Mouse (Mus musculus): ENCODE data around the gene Dcaf17.

Gene Dcaf17

DNA sequence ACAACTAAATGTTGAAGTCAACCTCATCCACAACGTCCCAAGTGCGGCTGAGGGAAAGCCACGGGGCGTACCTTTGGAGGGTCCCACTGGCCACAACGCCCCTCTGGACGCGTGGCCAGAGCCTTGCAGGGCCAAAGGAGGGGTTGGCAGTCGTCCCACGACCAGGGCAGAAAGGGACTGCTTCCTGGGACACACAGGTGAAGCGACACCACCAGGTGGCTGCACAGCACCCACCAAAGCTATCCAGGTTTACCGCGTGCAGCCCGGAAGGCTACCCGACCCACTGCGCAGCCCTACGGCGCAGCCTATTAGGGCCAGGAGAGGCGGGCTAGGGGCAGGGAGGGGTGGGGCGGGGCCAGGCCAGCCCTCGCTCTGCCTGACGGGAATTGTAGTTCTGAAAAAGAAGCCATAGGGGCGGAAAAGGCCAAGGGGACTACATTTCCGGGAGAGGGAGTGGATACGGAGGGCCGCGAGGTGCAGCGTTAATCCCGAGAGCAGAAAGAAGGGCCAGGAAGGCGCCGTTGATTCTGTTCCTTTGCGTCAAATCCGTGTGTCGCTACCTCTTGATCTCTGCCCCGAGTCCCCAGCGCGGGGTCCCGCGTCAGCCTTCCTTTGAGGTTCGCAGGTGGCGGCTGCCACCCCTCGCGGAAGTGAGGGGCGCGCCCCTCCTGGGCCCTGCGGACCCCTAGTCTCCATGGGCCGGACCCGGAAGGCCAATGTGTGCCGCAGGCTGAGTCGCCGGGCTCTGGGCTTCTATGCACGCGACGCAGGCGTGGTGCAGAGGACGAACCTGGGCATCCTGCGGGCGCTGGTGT is at the start of gene Dcaf17, which contains the start of gene Mettl8:
TSS of gene Dcaf17 (plus strand) at position 29 of the 815 bp plus-strand sequence.
TSS of gene Mettl8 (minus strand) at position 284 of the 815 bp plus-strand sequence.
- in situ Hi-C loops (cut with MboI; ENCODE audit: low sequenced_read_pairs) = no loop called here

DNA sequence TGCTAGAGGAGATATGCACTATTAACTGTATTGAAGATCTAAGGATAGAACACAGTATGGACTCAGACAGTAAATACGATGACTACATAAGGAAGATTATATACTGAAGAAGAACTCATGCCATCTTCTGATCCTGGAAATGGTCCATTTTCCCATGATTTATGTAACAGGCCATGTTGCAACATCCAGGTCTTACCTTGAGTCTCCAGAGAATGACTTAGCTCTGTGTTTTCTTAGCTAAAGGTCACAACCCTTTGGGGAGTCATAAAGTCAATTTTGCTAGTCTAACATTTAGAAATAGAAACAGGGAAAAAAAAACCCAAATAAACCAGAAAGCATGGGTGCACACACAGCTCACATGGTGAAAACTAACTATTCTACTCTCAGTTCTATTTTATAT is 43.3 kb upstream of the Dcaf17 start:
- in situ Hi-C loops (cut with MboI; ENCODE audit: low sequenced_read_pairs) = no loop called here

DNA sequence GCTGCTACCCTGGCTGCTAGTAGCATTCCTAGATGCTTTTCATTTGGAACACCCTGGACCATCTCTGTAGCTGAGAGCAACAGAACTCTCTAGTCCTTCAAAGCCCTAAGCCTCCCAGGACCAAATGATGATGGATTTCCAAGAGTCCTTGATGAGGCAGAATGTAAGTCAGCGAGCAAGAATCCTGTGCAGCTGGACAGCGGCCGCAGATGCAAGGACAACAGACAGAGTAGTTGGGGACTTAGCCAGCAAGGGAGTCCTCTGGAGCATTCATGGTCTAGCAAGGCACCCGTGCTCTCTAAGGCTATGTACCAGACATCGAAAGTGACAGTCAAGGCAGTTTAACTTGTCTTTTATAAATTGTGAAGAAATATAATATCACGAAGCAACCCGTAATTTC is 41.6 kb upstream of the Dcaf17 start:
- in situ Hi-C loops (cut with MboI; ENCODE audit: low sequenced_read_pairs) = no loop called here

DNA sequence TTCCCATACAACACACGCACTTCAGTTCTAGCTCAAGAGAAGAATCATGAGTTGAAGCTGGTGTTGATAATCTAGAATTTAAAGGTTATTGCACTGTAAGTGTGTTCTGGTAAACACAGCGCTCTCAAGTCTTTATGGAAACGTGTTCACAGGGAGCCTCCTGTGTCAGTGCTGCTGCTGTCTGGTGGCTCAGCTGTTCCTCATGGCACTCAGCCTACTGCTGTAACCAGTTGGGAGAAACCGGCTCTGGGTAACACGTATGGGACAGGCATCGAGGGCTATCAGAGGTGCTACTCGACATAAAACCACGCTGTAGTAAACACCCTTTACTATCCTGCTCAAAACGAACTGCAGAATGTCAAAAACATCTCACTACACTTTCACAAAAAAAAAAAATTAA is 35.9 kb upstream of the Dcaf17 start:
- in situ Hi-C loops (cut with MboI; ENCODE audit: low sequenced_read_pairs) = no loop called here

DNA sequence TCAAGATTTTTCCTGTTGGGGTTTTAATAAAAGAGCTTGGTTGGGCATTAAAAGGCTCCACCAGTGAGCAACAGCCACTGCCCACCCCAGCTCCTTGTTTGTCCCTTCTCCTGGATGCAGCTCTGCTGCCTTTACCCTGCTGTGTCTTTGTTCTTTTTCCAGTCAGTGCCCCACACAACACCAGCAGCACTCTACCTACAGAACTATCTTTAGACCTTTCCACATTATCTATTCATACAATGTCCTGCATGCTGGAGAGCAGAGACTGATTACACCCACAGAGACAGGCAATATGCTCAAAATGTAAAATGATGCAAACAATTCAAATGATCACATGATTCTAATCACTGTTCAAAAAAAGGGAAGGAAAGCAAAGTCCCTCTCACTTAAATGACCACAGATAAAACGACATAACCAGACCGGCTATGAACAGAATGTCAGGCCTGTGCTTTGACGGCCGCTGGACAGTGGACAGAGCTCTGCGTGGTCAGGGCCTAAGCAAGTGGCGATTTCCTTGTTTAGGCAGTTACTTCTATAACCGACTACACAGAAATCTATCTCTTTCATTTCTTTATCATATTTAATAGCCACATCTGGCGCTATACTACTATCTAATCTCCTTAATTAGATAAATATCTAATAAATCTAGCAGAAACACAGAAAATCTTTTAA is 35.3 kb upstream of the Dcaf17 start:
- in situ Hi-C loops (cut with MboI; ENCODE audit: low sequenced_read_pairs) = no loop called here

DNA sequence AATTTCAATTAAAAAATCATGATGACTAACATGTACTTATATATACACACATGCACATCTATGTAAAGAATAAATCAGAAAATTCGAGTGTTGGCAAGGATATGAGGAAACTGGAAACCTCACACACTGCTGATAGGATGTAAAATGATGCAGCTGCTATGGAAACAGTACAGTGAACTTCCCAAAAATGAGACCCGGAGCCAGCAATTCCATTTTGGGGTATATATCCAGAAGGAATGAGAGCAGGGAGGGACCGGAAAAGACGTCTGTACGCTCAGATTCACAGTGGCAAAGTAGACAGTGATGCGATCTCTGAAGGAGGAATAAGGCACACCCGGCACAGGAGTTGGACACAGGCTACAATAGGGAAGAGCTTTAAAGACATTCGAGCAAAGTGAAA is 34.5 kb upstream of the Dcaf17 start:
- in situ Hi-C loops (cut with MboI; ENCODE audit: low sequenced_read_pairs) = no loop called here

DNA sequence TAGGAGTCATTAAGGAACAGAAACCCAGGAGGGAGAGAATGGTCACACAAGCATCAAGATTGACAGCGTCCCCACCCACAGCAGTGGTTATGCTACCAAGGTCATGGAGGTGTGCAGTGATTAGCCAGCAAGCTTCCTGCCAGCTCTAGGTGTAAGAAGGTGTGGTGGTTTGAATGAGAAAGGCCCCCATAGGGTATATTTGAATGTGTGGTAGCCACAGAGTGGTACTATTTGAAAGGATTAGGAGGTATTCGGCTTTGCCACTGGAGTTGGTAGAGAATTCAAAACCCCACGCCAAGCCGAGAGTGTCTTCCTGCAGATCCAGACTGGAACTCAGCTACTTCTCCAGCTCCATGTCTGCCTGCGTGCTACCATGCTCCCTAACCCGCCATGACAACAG is 32.1 kb upstream of the Dcaf17 start:
- in situ Hi-C loops (cut with MboI; ENCODE audit: low sequenced_read_pairs) = no loop called here

DNA sequence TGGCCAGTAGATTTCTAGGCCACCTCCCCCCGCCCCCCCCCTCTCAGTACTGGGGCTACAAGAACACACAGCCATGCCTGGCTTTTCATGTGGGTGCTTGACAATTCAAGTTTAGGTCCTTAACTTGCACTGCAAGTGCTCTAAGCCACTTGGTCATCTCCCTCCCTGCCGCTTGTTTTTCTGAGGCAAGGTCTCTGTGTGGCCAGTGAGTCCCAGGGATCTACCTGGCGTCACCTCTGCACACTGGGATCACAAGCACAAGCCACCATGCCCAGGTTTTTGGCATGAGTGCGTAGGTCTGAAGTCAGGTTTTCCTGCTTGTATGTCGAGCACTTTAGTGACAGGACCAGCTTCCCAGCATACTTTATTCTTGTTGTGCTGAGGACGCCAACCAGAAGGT is 31.1 kb upstream of the Dcaf17 start:
- in situ Hi-C loops (cut with MboI; ENCODE audit: low sequenced_read_pairs) = no loop called here

DNA sequence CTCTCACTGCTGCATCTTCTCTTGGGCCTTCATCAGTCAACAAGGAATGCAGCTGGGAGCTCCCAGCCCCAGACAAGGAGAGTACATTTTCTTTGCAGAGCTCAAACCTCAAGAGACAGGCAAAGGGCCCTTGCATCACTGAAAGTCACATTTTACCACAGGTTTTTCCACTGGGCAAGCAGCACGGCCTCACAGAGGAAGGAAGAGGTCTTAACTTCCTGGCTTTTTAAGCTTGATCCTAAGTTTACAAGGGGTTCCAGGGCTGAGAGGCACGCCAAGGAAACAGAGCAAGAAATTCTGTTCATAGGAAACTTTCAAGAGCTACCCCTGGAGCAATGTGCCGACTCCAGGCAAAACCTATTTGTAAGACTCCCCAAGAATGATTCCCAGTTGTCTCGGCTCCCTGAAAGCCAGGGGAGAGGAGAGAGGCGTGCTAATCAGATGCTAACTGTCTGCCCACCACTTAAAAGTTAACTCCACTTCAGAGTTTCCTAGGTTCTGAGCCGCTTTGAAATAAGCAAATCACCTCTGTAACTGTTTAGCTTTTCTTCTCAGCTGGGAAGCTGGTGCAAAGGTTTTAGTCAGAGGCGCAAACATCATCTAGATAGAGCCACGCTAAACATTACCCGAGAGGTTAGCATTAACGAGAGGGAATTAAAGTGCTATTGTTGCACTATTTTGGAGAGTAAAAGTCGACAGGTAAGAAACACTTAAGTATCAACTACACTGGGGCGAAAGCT is 29.4 kb upstream of the Dcaf17 start:
- in situ Hi-C loops (cut with MboI; ENCODE audit: low sequenced_read_pairs) = no loop called here

DNA sequence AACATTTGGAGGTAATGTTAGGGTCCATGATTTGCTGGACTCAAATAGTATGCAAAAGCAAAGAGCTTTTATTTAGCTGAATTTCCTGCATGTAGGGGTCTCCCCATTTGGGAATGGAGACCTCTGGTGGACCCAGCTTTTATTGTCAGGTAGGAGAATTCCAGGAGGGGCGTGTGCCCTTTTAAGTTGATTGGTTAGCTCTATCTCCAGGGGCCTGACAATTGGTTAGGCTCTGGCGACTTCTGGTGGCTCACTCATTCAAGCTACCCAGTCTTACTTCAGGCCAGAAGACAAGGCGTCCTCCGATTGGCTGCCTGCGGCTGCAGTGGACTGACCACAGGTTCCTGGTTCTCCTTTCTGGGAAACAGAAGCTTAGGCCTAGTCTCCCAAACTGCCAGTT is 28.3 kb upstream of the Dcaf17 start:
- in situ Hi-C loops (cut with MboI; ENCODE audit: low sequenced_read_pairs) = no loop called here

DNA sequence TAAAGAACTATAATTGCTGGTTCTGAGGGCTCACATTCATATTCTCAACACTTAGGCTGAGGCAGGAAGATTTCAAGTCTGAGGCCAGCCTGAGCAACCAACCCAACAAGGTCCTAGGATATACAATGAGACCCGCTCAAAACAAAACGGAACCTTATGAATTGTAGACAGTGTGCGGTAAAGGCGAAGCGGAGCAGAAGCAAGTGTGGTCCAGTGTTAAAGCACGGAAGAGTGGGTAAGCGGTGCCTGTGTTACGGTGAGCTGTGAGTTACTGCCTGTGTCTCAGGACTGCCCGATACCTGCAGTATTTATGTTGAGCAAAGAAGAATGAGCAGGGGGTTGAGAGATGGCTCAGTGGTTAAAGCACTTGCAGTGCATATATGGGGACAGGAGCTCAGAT is 27.5 kb upstream of the Dcaf17 start:
- in situ Hi-C loops (cut with MboI; ENCODE audit: low sequenced_read_pairs) = no loop called here

DNA sequence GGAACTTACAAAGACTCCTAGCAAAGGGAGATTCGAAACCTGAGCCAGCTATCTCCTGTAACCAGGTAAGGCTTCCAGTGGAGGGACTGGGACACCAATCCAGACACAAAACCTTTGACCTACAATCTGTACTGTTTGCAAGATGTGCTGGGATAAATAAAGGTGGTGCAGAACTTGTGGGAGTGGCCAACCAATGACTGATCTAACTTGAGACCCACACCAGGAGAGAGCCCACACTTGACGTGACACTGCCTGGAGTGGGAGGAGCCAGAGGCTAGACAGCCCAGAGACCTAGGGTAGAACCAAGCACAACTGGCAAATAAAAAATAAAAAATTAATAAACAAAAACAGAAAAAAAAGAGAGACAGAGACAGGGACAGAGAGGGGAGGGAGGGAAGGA is 24.5 kb upstream of the Dcaf17 start:
- in situ Hi-C loops (cut with MboI; ENCODE audit: low sequenced_read_pairs) = no loop called here

DNA sequence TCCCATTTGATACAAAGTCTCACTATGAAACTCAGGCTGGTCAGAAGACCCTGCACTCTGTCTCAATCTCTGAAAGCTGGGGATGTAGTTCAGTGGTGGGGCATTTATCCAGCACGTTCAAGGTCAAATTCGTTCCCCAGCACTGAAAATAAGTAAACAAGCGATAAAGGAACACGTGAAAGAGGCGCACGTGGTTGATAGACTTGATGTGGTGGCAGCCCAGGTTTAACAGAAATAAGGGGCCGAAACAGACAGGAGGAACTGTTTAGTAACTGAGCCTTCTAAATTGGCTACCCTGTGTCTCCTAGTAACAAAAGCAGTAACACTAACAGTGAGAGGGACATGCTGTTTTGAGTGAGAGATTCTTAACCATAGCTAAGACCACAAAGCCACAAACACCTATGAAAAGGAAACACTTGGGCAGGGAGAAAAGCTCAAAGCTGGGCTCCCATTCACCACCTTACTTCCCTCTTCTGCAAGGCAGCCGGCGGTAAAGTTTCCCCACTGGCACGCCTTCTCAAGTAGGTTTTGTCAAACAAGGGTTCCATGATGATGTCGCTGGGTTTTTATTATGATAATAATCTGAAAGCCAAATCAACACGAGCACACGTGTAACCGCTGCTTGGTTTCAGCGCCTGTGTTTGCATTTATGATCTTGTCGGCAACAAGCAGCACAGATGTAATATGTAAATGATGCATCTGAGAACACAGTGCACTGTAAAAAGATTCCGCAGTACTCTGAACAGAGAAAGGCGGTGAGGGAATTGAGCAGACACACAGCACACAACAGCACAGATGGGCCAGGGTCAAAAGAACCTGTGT is 22.9 kb upstream of the Dcaf17 start:
- in situ Hi-C loops (cut with MboI; ENCODE audit: low sequenced_read_pairs) = no loop called here

DNA sequence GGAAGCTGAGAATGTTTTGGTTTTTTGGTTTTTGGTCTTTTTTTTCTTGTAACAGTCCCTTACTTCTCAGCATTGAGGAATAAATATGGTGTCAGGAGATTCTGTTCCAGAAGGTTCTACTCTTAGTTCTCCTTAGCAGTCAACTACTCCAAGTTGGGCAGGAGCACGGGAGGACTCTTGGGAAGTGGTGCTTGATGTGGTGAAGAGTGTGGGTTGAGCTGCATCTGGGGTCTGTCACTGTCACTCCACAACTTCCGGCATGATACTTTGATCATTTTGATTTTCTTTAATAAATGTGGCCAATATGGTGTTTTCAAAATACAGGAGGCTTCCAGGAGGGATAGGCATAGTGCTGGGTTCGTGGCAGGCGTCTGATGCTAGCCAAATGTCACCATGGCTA is 22.1 kb upstream of the Dcaf17 start:
- in situ Hi-C loops (cut with MboI; ENCODE audit: low sequenced_read_pairs) = no loop called here

DNA sequence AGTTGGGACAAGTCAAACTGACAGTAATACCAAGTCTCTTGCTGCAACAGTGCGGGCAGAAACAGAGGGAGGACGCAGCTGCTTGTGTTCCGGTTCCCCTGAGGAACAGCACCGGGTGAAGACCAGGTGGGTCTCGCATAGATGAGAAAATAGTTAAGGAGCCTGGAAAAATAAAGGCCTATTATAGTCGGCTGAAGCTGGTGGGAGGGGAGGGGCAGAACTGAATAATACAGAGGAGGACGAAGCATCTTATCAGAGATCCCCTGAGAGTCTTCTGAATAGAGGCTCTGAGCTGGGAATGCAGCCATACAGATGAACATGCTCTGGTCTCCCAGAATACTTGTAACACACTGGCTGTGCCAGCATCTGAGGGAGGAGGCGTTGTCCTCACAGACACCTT is 21.1 kb upstream of the Dcaf17 start:
- in situ Hi-C loops (cut with MboI; ENCODE audit: low sequenced_read_pairs) = no loop called here

DNA sequence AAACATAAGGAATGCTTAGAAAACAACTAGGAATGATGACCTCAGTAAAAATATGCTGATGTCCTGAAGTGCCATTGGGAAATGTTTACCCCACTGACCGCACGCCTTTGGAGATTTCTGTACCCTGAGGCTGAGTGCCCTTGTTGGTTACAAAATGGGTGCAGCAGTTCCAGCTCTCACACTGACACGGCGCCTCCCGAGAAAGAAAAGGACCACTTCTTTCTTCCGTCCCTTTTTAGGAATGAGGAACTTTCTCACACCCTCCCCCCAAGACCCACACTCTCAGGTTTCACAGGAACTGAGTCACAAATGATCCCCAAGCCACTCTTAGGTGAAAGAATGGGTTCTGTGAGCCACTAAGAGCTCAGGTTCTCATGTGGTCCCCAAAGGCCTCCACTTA is 17.7 kb upstream of the Dcaf17 start:
- in situ Hi-C loops (cut with MboI; ENCODE audit: low sequenced_read_pairs) = no loop called here

DNA sequence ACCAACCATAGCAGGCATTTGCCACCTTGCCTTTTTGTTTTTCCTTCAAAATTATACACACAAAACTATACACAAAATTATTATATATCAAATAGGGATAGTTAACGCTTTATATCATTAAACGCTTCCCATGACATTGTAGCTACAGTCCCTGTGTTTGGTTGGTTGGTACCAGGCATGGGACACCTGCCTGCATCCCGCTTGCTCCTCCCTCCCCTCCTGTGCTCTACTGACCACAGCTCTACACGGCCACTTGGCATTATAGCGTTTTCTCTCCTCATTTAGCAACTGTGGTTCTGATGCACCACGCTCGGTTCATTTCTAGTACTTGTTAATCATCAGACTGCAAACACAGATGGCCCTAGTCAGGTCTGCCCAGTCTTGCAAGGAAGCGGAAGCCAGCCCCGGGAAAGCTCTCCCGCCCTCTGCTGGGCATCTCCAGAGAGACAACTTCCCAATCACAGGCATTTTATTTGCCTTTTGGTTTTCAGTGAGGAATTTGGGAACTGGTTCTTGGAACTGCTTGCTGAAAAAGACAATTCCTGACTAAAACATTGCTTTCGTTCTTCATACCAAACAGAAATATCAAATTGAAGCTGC is 15.5 kb upstream of the Dcaf17 start:
- in situ Hi-C loops (cut with MboI; ENCODE audit: low sequenced_read_pairs) = no loop called here

DNA sequence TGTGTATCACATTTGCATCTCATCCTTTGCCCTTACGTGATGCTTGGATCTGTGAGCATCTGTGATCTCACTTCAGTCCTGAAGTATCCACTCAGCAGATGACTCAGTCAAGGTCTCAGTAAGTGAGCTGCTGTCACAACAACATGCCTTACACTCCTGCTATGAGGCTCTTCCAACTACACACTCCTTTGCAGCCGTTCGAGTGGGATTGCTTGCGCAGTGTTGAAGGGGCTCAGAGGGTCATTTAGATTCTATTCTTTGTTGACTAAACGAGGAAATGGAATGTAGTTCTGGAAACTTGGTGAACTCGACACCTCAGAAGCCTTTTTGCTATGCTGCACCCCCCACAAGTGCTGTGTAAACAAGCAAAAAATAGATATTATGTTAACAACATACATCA is 9.0 kb upstream of the Dcaf17 start:
- in situ Hi-C loops (cut with MboI; ENCODE audit: low sequenced_read_pairs) = no loop called here

DNA sequence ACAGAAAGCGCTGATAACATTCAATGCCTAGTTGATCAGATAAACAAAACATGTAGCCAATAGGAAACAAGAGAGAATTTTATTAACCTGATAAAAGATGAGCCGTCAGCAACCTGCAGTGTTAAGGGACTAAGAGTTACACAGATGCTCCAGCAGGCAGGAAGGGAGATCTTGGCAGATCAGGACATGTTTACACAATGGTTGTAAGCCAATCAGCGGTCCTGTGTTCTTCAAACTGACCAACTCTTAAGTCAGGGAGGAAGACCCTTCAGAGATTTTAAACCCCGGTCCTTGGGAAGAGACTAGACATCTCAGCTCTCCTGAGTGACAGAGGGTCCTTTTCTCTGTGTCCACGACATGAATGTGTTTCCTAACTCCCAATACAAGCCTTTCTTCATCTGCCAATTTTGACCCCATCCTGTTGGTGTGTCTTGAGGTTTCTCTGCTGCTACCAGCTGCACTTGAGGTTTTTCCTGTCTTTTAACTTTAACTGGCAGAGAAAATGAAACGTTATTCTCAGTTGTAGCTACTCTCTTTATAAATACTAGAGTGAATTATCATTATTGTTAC is 8.3 kb upstream of the Dcaf17 start:
- in situ Hi-C loops (cut with MboI; ENCODE audit: low sequenced_read_pairs) = no loop called here

DNA sequence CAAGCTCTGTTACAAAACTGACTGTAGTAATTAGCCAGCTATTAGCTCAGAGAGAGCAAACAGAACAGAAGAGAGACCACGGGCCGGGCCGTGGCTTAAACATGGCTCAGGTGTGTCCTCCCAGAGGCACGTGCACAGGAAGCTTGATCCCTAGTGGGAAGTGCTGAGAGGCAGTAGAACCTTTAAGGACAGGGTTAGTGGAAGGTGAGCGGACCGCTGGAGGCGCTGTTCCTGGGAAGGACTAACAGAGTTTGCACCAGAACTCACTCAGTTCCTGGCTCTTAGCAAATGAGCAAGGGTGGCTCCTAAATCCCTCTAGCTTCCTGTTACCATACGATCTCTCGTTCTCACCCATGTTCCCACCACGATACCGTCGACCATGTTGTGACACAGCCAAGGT is 6.2 kb upstream of the Dcaf17 start:
- in situ Hi-C loops (cut with MboI; ENCODE audit: low sequenced_read_pairs) = no loop called here
